8 mouse cellular contexts compared by ENCODE assay signal in genomic region chr7:140070042-140070711, GRCm38 (mm10). TPM values are rescaled to one million over a fixed set of nuclear protein-coding genes. Genes with fewer than 3 reads are reported as not detected.
A peak's percentile ranks its signal among the peaks of the same experiment; 100 is the strongest.
DNase-seq lines count a peak whose midpoint lies in the region; ATAC-seq and TF ChIP-seq lines count a peak whose summit lies in the region.

No protein-coding gene starts in this region.

- no peak overlapping the region for H3K27ac ChIP-seq in intestine, postnatal 0 days (ENCODE audit: low read depth, low read length)
- no peak overlapping the region for H3K27ac ChIP-seq in midbrain, embryonic 16.5 days (ENCODE audit: low read length)
- no peak overlapping the region for H3K27ac ChIP-seq in thymus, adult 2 months (ENCODE audit: control insufficient read depth, insufficient read depth, low read length)

- H3K9me3 ChIP-seq in intestine, postnatal 0 days (ENCODE audit: control insufficient read depth) = no peaks in the 10 kb centered on the region
- no peaks in the 10 kb centered on the region for H3K9me3 ChIP-seq in midbrain, embryonic 16.5 days (replicated peaks; ENCODE audit: control insufficient read depth, low read length, poor library complexity, severe bottlenecking)

- no peak overlapping the region for H3K9ac ChIP-seq in intestine, postnatal 0 days (ENCODE audit: low read depth, low read length)
- no peak overlapping the region for H3K9ac ChIP-seq in midbrain, embryonic 16.5 days (ENCODE audit: low read depth, low read length)

- 0 out of 2 replicates have a peak, but pooled peaks cover 3% of the 10 kb centered on the region for H3K27me3 ChIP-seq in intestine, postnatal 0 days (replicated peaks; ENCODE audit: control insufficient read depth, insufficient read depth, low read length)
- H3K27me3 ChIP-seq in midbrain, embryonic 16.5 days (ENCODE audit: control insufficient read depth, insufficient read depth, low read depth, low read length) = peaks cover 55% of the 10 kb centered on the region
- no peaks in the 10 kb centered on the region; the same call in 1 of the 2 replicates for H3K27me3 ChIP-seq in thymus, adult 2 months (ENCODE audit: control insufficient read depth, insufficient read depth, low read length)

- peak overlapping the region; percentile 56 for H3K4me2 ChIP-seq in intestine, postnatal 0 days (replicated peaks; ENCODE audit: low read depth)
- H3K4me2 ChIP-seq in midbrain, embryonic 16.5 days (ENCODE audit: low read length) = peak overlapping the region; percentile 31

- peak; percentile 95 for DNase-seq in heart, adult 11 months
- no peak for DNase-seq in heart, postnatal 4 days
- no peak for DNase-seq in ovary, adult 18-20 months (ENCODE audit: low spot score)
- DNase-seq in thymus, adult 2 months = no peak
- no peak for DNase-seq in testis, postnatal 10 days (ENCODE audit: low spot score)

- no peaks in the 10 kb centered on the region for H3K4me1 ChIP-seq in intestine, postnatal 0 days (replicated peaks; ENCODE audit: control insufficient read depth, insufficient read depth, low read length)
- no peaks in the 10 kb centered on the region for H3K4me1 ChIP-seq in midbrain, embryonic 16.5 days (ENCODE audit: control insufficient read depth, insufficient read depth, low read length)
- H3K4me1 ChIP-seq in thymus, adult 2 months (replicated peaks; ENCODE audit: control insufficient read depth, insufficient read depth, low read length) = no peaks in the 10 kb centered on the region

- no peak for TF ChIP-seq CTCF in intestine, postnatal 0 days (IDR thresholded peaks at IDR 0.05; ENCODE audit: low read depth)
- TF ChIP-seq CTCF in thymus, adult 2 months (IDR thresholded peaks at IDR 0.05; ENCODE audit: borderline replicate concordance, control insufficient read depth, extremely low read depth, insufficient read depth, low read length, poor library complexity) = no peak

- peak overlapping the region; percentile 26 for H3K4me3 ChIP-seq in intestine, postnatal 0 days (ENCODE audit: low read depth, low read length)
- H3K4me3 ChIP-seq in midbrain, embryonic 16.5 days (ENCODE audit: low read depth, low read length) = no peak overlapping the region
- no peak overlapping the region for H3K4me3 ChIP-seq in thymus, adult 2 months (ENCODE audit: control insufficient read depth, insufficient read depth, low read length)

- no peak for TF ChIP-seq POLR2A in thymus, adult 2 months (IDR thresholded peaks at IDR 0.05; ENCODE audit: control insufficient read depth, extremely low read depth, insufficient read depth, low read length, poor library complexity)

- peak; percentile 40 for ATAC-seq in erythroid progenitor cell, adult 5-6 weeks (replicated peaks; ENCODE audit: low FRiP score, poor library complexity, severe bottlenecking)
- ATAC-seq in intestine, postnatal 0 days = 0 out of 2 replicates have a peak, but pooled peaks have one; percentile 8
- ATAC-seq in midbrain, embryonic 16.5 days = no peak

- no peaks in the 10 kb centered on the region for H3K36me3 ChIP-seq in intestine, postnatal 0 days (ENCODE audit: control insufficient read depth, insufficient read depth)
- peaks cover 36% of the 10 kb centered on the region for H3K36me3 ChIP-seq in midbrain, embryonic 16.5 days (ENCODE audit: control insufficient read depth, insufficient read depth, low read length)
- no peaks in the 10 kb centered on the region for H3K36me3 ChIP-seq in thymus, adult 2 months (ENCODE audit: control insufficient read depth, insufficient read depth, low read length)

- WGBS in intestine, postnatal 0 days = 39% methylated on average over 38 of the region's 39 CpGs
- WGBS in midbrain, embryonic 16.5 days = 30% methylated on average over 39 of the region's 39 CpGs
- 43% methylated on average over 39 of the region's 39 CpGs for WGBS in thymus, adult 2 months

RNA-seq across cellular contexts. Expression of gene Caly, which starts 12.2 kb away (rescaled TPM):
- total RNA-seq in heart, postnatal 4 days (2021) = under 1 TPM in 1 of 2 experiments, not detected in 1; 0.34 TPM
- not detected in 2 replicates for total RNA-seq in erythroid progenitor cell, adult 5-6 weeks (2015; ENCODE audit: low replicate concordance)
- not detected in 2 replicates for total RNA-seq in erythroid progenitor cell, adult 5-6 weeks (2017; ENCODE audit: low replicate concordance)
- polyA plus RNA-seq in intestine, postnatal 0 days (2015; fragmentation: Nextera tagmentation; extraction: Ambion mirVana) = 3.7 and 3.9 TPM in 2 replicates
- polyA plus RNA-seq in midbrain, embryonic 16.5 days (2015; fragmentation: Nextera tagmentation; extraction: Ambion mirVana) = 299 and 401 TPM in 2 replicates
- polyA plus RNA-seq in thymus, adult 2 months (2012; rRNA removed) = 0.14 and 0.44 TPM in 2 replicates

RNA-seq across cellular contexts. Expression of gene Msx3, which starts 21.3 kb away (rescaled TPM):
- total RNA-seq in heart, postnatal 4 days (2021) = not detected
- total RNA-seq in erythroid progenitor cell, adult 5-6 weeks (2015; ENCODE audit: low replicate concordance) = not detected in 2 replicates
- not detected in 2 replicates for total RNA-seq in erythroid progenitor cell, adult 5-6 weeks (2017; ENCODE audit: low replicate concordance)
- not detected in 2 replicates for polyA plus RNA-seq in intestine, postnatal 0 days (2015; fragmentation: Nextera tagmentation; extraction: Ambion mirVana)
- polyA plus RNA-seq in midbrain, embryonic 16.5 days (2015; fragmentation: Nextera tagmentation; extraction: Ambion mirVana) = 0.45 and 0.55 TPM in 2 replicates
- 1.4 TPM in 2 replicates for polyA plus RNA-seq in thymus, adult 2 months (2012; rRNA removed)

RNA-seq across cellular contexts. Expression of gene Prap1, which starts 23.0 kb away (rescaled TPM):
- not detected for total RNA-seq in heart, postnatal 4 days (2021)
- not detected in 2 replicates for total RNA-seq in erythroid progenitor cell, adult 5-6 weeks (2015; ENCODE audit: low replicate concordance)
- not detected in 2 replicates for total RNA-seq in erythroid progenitor cell, adult 5-6 weeks (2017; ENCODE audit: low replicate concordance)
- 4,234 and 4,267 TPM in 2 replicates for polyA plus RNA-seq in intestine, postnatal 0 days (2015; fragmentation: Nextera tagmentation; extraction: Ambion mirVana)
- polyA plus RNA-seq in midbrain, embryonic 16.5 days (2015; fragmentation: Nextera tagmentation; extraction: Ambion mirVana) = not detected in 2 replicates
- polyA plus RNA-seq in thymus, adult 2 months (2012; rRNA removed) = 2.4 and 5.2 TPM in 2 replicates

RNA-seq across cellular contexts. Expression of gene Fuom, which starts 32.1 kb away (rescaled TPM):
- total RNA-seq in heart, postnatal 4 days (2021) = 100 to 1,000 TPM; 106 to 119 TPM
- not detected in 2 replicates for total RNA-seq in erythroid progenitor cell, adult 5-6 weeks (2015; ENCODE audit: low replicate concordance)
- not detected in 2 replicates for total RNA-seq in erythroid progenitor cell, adult 5-6 weeks (2017; ENCODE audit: low replicate concordance)
- 138 and 139 TPM in 2 replicates for polyA plus RNA-seq in intestine, postnatal 0 days (2015; fragmentation: Nextera tagmentation; extraction: Ambion mirVana)
- polyA plus RNA-seq in midbrain, embryonic 16.5 days (2015; fragmentation: Nextera tagmentation; extraction: Ambion mirVana) = 32.2 and 33.3 TPM in 2 replicates
- 28.1 and 34.8 TPM in 2 replicates for polyA plus RNA-seq in thymus, adult 2 months (2012; rRNA removed)

RNA-seq across cellular contexts. Expression of gene Tubgcp2, which starts 33.7 kb away (rescaled TPM):
- 10 to 100 TPM; 45.3 to 45.8 TPM for total RNA-seq in heart, postnatal 4 days (2021)
- total RNA-seq in erythroid progenitor cell, adult 5-6 weeks (2015; ENCODE audit: low replicate concordance) = 18.0 and 24.1 TPM in 2 replicates
- total RNA-seq in erythroid progenitor cell, adult 5-6 weeks (2017; ENCODE audit: low replicate concordance) = 26.9 and 48.3 TPM in 2 replicates
- polyA plus RNA-seq in intestine, postnatal 0 days (2015; fragmentation: Nextera tagmentation; extraction: Ambion mirVana) = 12.3 and 13.0 TPM in 2 replicates
- polyA plus RNA-seq in midbrain, embryonic 16.5 days (2015; fragmentation: Nextera tagmentation; extraction: Ambion mirVana) = 58.0 and 61.0 TPM in 2 replicates
- 39.7 and 40.6 TPM in 2 replicates for polyA plus RNA-seq in thymus, adult 2 months (2012; rRNA removed)

Comparison
In these comparisons a context has a peak if more than half of its experiments do, and no peak if none do; other contexts are left out.
1. RNA of gene Caly, which starts 12.2 kb away (polyA plus RNA-seq): 299 to 401 TPM in midbrain, embryonic 16.5 days; 3.7 to 3.9 TPM in intestine, postnatal 0 days and 0.14 to 0.44 TPM in thymus, adult 2 months; every median in the first group is over 10 times any median in the second.
2. RNA of gene Prap1, which starts 23.0 kb away (polyA plus RNA-seq): 4,234 to 4,267 TPM in intestine, postnatal 0 days; 2.4 to 5.2 TPM in thymus, adult 2 months and not detected in midbrain, embryonic 16.5 days; every median in the first group is over 100 times any median in the second.